Mouse (Mus musculus): ENCODE results near the gene Ces1g. TPM values are rescaled to one million over a fixed set of nuclear protein-coding genes. Genes with fewer than 3 reads are reported as not detected.

Gene Ces1g
- total and polyA plus RNA-seq, 3 experiments, result not detected

GRCm38 (mm10) chr8:93315557-93315956 is 21.6 kb downstream of the Ces1g start:
- dilution Hi-C loops (cut with MboI; ENCODE audit: extremely low pct_ligation_motif_present, extremely low pct_unique_long_range_greater_than_20kb, low sequenced_read_pairs) (no loop called here), in situ Hi-C loops (cut with MboI; ENCODE audit: low pct_ligation_motif_present, low pct_unique_long_range_greater_than_20kb, low sequenced_read_pairs) (no loop called here)
- H3K4me2 ChIP-seq (ENCODE audit: insufficient read depth, low read depth, poor library complexity, severe bottlenecking), result no peak overlapping the region
- no peak overlapping the region for H3K4me3 ChIP-seq (replicated peaks in 1 of 3; ENCODE audit: low read depth in 2 of 3, low read length in 2 of 3, poor library complexity in 1 of 3)
- no peak overlapping the region for H3K9ac ChIP-seq (ENCODE audit: insufficient read depth, low read depth)
- no peak for DNase-seq (ENCODE audit: extremely low read depth)
- H3K4me1 ChIP-seq (ENCODE audit: control insufficient read depth in 1 of 2, insufficient read depth in 2 of 2), result no peaks in the 10 kb centered on the region
- no peaks in the 10 kb centered on the region for H3K9me3 ChIP-seq (replicated peaks; ENCODE audit: low read length)
- peaks cover 37% of the 10 kb centered on the region for H3K27me3 ChIP-seq (replicated peaks)
- H3K36me3 ChIP-seq (replicated peaks in 1 of 2; ENCODE audit: control insufficient read depth in 1 of 2, insufficient read depth in 1 of 2, low read length in 1 of 2), result no peaks in the 10 kb centered on the region
- H3K27ac ChIP-seq (ENCODE audit: insufficient read depth, low read depth), result no peak overlapping the region
- no peaks in the 10 kb centered on the region for H3K79me2 ChIP-seq (replicated peaks; ENCODE audit: control insufficient read depth, extremely low read depth, insufficient read depth, poor library complexity, severe bottlenecking)
- TF ChIP-seq RCOR1 (conservative IDR thresholded peaks at IDR 0.05; ENCODE audit: low read depth, low read length), result no peak
- no peak for TF ChIP-seq RAD21 (IDR thresholded peaks at IDR 0.05; ENCODE audit: low read depth, low read length)
- TF ChIP-seq CHD1 (IDR thresholded peaks at IDR 0.05; ENCODE audit: low read depth, low read length), result no peak
- TF ChIP-seq ZNF384 (IDR thresholded peaks at IDR 0.05; ENCODE audit: low read depth, low read length), result no peak
- TF ChIP-seq GABPA (IDR thresholded peaks at IDR 0.05; ENCODE audit: insufficient replicate concordance, low read depth, low read length), result no peak
- no peak for TF ChIP-seq CTCF (conservative IDR thresholded peaks at IDR 0.05 in 1 of 2, IDR thresholded peaks at IDR 0.05 in 1 of 2; ENCODE audit: low read depth in 2 of 2, low read length in 2 of 2)
- no peak for TF ChIP-seq SIN3A (IDR thresholded peaks at IDR 0.05; ENCODE audit: low read length)
- no peak for TF ChIP-seq ZMIZ1 (IDR thresholded peaks at IDR 0.05; ENCODE audit: low read depth, low read length)
- TF ChIP-seq EP300 (IDR thresholded peaks at IDR 0.05; ENCODE audit: low read length), result no peak

GRCm38 (mm10) chr8:93283896-93284295 is 53.2 kb downstream of the Ces1g start:
- in situ Hi-C loops (cut with MboI; ENCODE audit: low pct_ligation_motif_present, low pct_unique_long_range_greater_than_20kb, low sequenced_read_pairs), result no loop called here
- TF ChIP-seq ZNF384 (IDR thresholded peaks at IDR 0.05; ENCODE audit: low read depth, low read length) (no peak), HCFC1 (IDR thresholded peaks at IDR 0.05; ENCODE audit: low read depth, low read length) (no peak), KAT2A (IDR thresholded peaks at IDR 0.05; ENCODE audit: insufficient replicate concordance, low read length) (no peak), MAX (IDR thresholded peaks at IDR 0.05; ENCODE audit: low read length) (no peak), EP300 (IDR thresholded peaks at IDR 0.05; ENCODE audit: low read length) (no peak), RAD21 (IDR thresholded peaks at IDR 0.05; ENCODE audit: low read depth, low read length) (no peak), USF2 (conservative IDR thresholded peaks at IDR 0.05; ENCODE audit: low read depth, low read length) (no peak), BHLHE40 (IDR thresholded peaks at IDR 0.05; ENCODE audit: low read depth, low read length) (no peak), NELFE (IDR thresholded peaks at IDR 0.05; ENCODE audit: low read depth, low read length) (no peak), MEF2A (IDR thresholded peaks at IDR 0.05; ENCODE audit: borderline replicate concordance, low read depth, low read length) (no peak), CHD2 (IDR thresholded peaks at IDR 0.05; ENCODE audit: low read length) (no peak), MAZ (IDR thresholded peaks at IDR 0.05; ENCODE audit: low read depth, low read length) (no peak), ZMIZ1 (IDR thresholded peaks at IDR 0.05; ENCODE audit: low read depth, low read length) (no peak), POLR2A (IDR thresholded peaks at IDR 0.05; ENCODE audit: low read depth, low read length) (no peak), USF1 (IDR thresholded peaks at IDR 0.05; ENCODE audit: low read depth, low read length) (no peak), GABPA (IDR thresholded peaks at IDR 0.05; ENCODE audit: insufficient replicate concordance, low read depth, low read length) (no peak), ZC3H11A (IDR thresholded peaks at IDR 0.05; ENCODE audit: low read depth, low read length) (no peak), TCF12 (IDR thresholded peaks at IDR 0.05; ENCODE audit: low read depth, low read length) (no peak)
- Histone ChIP-seq H3K27ac (ENCODE audit: insufficient read depth, low read depth) (no peak overlapping the region), H3K79me2 (replicated peaks; ENCODE audit: control insufficient read depth, extremely low read depth, insufficient read depth, poor library complexity, severe bottlenecking) (no peaks in the 10 kb centered on the region), H3K9ac (ENCODE audit: insufficient read depth, low read depth) (no peak overlapping the region), H3K4me3 (replicated peaks in 1 of 3; ENCODE audit: low read depth in 2 of 3, low read length in 2 of 3, poor library complexity in 1 of 3) (no peak overlapping the region), H3K4me2 (ENCODE audit: insufficient read depth, low read depth, poor library complexity, severe bottlenecking) (no peak overlapping the region), H3K9me3 (replicated peaks; ENCODE audit: low read length) (no peaks in the 10 kb centered on the region), H3K27me3 (replicated peaks) (peaks cover 23% of the 10 kb centered on the region), H3K36me3 (replicated peaks in 1 of 2; ENCODE audit: control insufficient read depth in 1 of 2, insufficient read depth in 1 of 2, low read length in 1 of 2) (no peaks in the 10 kb centered on the region), H3K4me1 (ENCODE audit: control insufficient read depth in 1 of 2, insufficient read depth in 2 of 2) (no peaks in the 10 kb centered on the region)
- DNase-seq (ENCODE audit: extremely low read depth), result no peak
- dilution Hi-C loops (cut with MboI; ENCODE audit: extremely low pct_ligation_motif_present, extremely low pct_unique_long_range_greater_than_20kb, low sequenced_read_pairs), result no loop called here

All from CH12.LX (cell line).